Mouse (Mus musculus) retina, postnatal 7 days (tissue): Measurements from ENCODE around the gene Idi2.
"Not testable (repeated sequence)": the region's sequence is repeated elsewhere in the genome, so short reads cannot be mapped to it uniquely, and the experiment has no call there.

Experiments
- DNase-seq: peaks from one replicate; pipeline ENCODE4 v3.0.0-alpha.2; 2012; ENCODE audit warnings: low read depth, low spot score

Gene Idi2

DNA sequence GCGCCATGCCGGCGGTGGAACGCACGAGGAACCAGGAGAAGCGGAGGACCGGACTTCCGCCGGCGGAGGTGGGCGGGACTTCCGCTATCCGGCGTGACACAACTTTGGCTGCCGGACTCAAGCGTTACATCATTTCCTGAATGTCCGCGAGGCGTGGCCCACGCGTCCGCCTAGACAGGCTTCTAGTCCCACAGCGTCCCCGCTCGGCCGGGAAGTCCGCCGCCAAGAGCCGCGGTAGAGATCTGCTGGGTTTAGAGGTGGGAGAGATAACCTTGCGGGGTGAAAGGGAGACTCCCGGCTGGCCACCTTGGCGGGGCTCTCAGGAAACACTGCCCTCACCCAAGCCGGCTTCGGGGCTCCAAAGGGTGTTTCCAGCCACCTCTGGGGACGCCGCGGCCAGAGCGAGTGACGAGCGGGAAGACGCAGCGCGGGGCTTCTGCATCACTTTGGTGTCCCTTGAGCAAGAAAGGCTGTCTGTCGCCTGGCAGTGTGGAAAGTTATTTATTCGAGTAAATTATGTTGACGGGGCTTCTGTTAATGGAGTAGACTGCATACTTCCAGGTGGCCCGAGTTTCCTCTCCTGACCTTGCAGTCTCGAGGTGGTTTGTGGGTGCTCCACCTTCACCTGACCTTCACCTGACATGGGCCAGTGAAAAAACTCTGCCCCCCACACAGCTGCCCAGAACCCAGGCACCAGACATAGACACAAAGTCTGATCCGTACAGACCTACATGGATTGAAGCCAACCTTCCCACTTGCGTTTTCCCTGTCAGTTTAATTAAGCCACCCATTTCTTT lies 43.5 kb downstream of the Idi2 start, which contains the start of gene Gtpbp4:
Gene Gtpbp4, minus strand, starts transcription at position 94 of the 797 bp plus-strand sequence.
- DNase-seq = peak; percentile 96

DNA sequence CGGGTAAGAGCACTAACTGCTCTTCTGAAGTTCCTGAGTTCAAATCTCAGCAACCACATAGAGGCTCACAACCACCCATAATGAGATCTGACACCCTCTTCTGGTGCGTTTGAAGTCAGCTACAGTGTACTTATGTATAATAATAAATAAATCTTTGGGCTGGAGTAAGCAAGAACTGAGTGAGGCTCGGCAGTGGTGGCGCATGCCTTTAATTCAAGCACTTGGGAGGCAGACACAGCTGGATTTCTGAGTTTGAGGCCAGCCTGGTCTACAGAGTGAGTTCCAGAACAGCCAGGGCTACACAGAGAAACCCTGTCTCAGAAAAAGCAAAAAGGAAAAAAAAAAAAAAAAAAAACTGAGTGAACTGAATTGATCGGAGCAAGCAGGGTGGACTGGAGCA lies 44.6 kb downstream of the Idi2 start:
- DNase-seq = not testable (repeated sequence)

DNA sequence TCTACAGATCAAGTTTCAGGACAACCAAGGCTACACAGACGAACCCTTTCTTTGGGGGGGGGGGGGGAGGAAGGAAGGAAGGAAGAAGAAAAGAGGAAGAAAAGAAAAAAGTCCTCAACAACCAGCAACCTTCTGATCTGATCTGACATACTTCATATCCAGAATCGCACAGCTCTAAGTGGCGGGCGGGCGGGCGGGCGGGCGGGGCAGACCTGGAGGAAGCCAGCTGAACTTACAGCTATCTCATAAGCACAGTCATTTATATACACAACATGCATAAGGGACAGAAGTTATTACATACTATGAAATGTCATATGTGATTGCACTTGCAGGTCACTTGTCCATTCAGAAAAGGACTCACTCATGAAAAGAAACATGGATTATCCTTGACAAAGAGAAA lies 46.8 kb downstream of the Idi2 start:
- DNase-seq = no peak

DNA sequence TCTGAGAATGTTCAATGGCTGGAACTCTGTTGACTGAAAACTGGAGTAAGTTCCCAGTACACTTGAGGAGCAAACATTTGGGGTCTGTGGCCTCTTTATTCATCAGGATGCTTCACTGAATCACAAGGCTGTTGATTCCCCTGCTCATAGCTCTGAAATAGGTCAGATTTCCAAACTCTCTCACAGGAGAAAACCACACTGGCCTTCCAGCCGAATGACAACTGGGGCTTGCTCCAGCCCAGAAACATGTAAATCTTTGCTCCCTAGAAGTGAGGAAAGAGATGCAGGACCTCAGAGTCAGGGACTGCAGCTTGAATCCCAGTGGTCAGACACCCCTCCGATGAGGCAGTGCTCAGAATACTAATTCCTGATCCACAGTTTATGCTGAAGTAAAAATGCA lies 50.6 kb downstream of the Idi2 start:
- DNase-seq = no peak
